Mouse (Mus musculus): ENCODE measurements around the gene Senp5. TPM values are rescaled to one million over a fixed set of nuclear protein-coding genes. Genes with fewer than 3 reads are reported as not detected.
A peak's percentile ranks its signal among the peaks of the same experiment; 100 is the strongest.
"Not testable (repeated sequence)": the region's sequence is repeated elsewhere in the genome, so short reads cannot be mapped to it uniquely, and the experiment has no call there.

The Senp5 gene
- polyA plus RNA-seq, 1 experiment from 2014 or later: 16.1 TPM

- no peak overlapping the region for H3K4me3 ChIP-seq (replicated peaks)
- no peaks in the 10 kb centered on the region for H3K27me3 ChIP-seq
- no peak for ATAC-seq (replicated peaks; ENCODE audit: low FRiP score)
- no peak overlapping the region for H3K9ac ChIP-seq
- no peaks in the 10 kb centered on the region for H3K4me1 ChIP-seq
- H3K4me2 ChIP-seq: no peak overlapping the region
- no peaks in the 10 kb centered on the region for H3K9me3 ChIP-seq (replicated peaks)
- 92% methylated on average over 3 of the region's 3 CpGs for WGBS
- peaks cover 69% of the 10 kb centered on the region for H3K36me3 ChIP-seq
- H3K27ac ChIP-seq: no peak overlapping the region
Measured at GRCm38 (mm10) chr16:31979501-31979900, 23.6 kb downstream of the Senp5 start.

GRCm38 (mm10) chr16:31975258-31975657 is 27.8 kb downstream of the Senp5 start:
- Histone ChIP-seq H3K27me3 (no peaks in the 10 kb centered on the region), H3K9ac (no peak overlapping the region), H3K4me1 (no peaks in the 10 kb centered on the region), H3K9me3 (replicated peaks) (no peaks in the 10 kb centered on the region), H3K36me3 (peaks cover 75% of the 10 kb centered on the region), H3K4me2 (no peak overlapping the region), H3K27ac (no peak overlapping the region), H3K4me3 (replicated peaks) (no peak overlapping the region)
- 89% methylated on average over 4 of the region's 4 CpGs for WGBS
- ATAC-seq (replicated peaks; ENCODE audit: low FRiP score): no peak

GRCm38 (mm10) chr16:31963224-31963623 is 39.9 kb downstream of the Senp5 start:
- Histone ChIP-seq H3K9ac (no peak overlapping the region), H3K36me3 (peaks cover 88% of the 10 kb centered on the region)
- WGBS: 93% methylated on average over 7 of the region's 7 CpGs

GRCm38 (mm10) chr16:31948345-31948774 is 54.7 kb downstream of the Senp5 start, which contains the start of the genes 0610012G03Rik and Ncbp2:
Gene 0610012G03Rik (minus strand): TSS chr16:31948494.
Gene Ncbp2 (plus strand): TSS chr16:31948513.
- peak within 1 kb of the TSS; percentile 75 for H3K4me2 ChIP-seq
- no peaks in the 10 kb centered on the region for H3K27me3 ChIP-seq
- peak within 1 kb of the TSS; percentile 96 for H3K4me3 ChIP-seq (replicated peaks)
- under 1% methylated on average over 55 of the region's 55 CpGs for WGBS
- no peaks in the 10 kb centered on the region for H3K9me3 ChIP-seq (replicated peaks)
- H3K36me3 ChIP-seq: peaks cover 28% of the 10 kb centered on the region
- H3K4me1 ChIP-seq: peaks cover 32% of the 10 kb centered on the region
- H3K27ac ChIP-seq: peak within 1 kb of the TSS; percentile 93
- ATAC-seq (replicated peaks; ENCODE audit: low FRiP score): peak; percentile 93
- peak within 1 kb of the TSS; percentile 93 for H3K9ac ChIP-seq

More at GRCm38 (mm10) chr16:31963224-31963623, 39.9 kb downstream of the Senp5 start:
- ATAC-seq (replicated peaks; ENCODE audit: low FRiP score): no peak
- Histone ChIP-seq H3K4me2 (no peak overlapping the region), H3K4me1 (no peaks in the 10 kb centered on the region), H3K27me3 (no peaks in the 10 kb centered on the region), H3K27ac (no peak overlapping the region), H3K9me3 (replicated peaks) (no peaks in the 10 kb centered on the region), H3K4me3 (replicated peaks) (no peak overlapping the region)

- Histone ChIP-seq H3K27ac (peak overlapping the region; percentile 93), H3K4me3 (replicated peaks) (peak overlapping the region; percentile 96), H3K4me2 (peak overlapping the region; percentile 75), H3K9me3 (replicated peaks) (no peaks in the 10 kb centered on the region), H3K9ac (peak overlapping the region; percentile 93), H3K36me3 (peaks cover 28% of the 10 kb centered on the region), H3K4me1 (peaks cover 32% of the 10 kb centered on the region), H3K27me3 (no peaks in the 10 kb centered on the region)
- under 1% methylated on average over 38 of the region's 38 CpGs for WGBS
- ATAC-seq (replicated peaks; ENCODE audit: low FRiP score): peak; percentile 64; the same call in 1 of the 2 replicates
Measured at GRCm38 (mm10) chr16:31947901-31948316, 55.2 kb downstream of the Senp5 start.

GRCm38 (mm10) chr16:31947333-31947732 is 55.8 kb downstream of the Senp5 start:
- peak overlapping the region; percentile 75 for H3K4me2 ChIP-seq
- H3K27ac ChIP-seq: 0 out of 2 replicates have a peak overlapping the region, but pooled peaks have one; percentile 93
- ATAC-seq (replicated peaks; ENCODE audit: low FRiP score): no peak
- H3K36me3 ChIP-seq: peaks cover 24% of the 10 kb centered on the region
- H3K9me3 ChIP-seq (replicated peaks): no peaks in the 10 kb centered on the region
- peak overlapping the region; percentile 96 for H3K4me3 ChIP-seq (replicated peaks)
- 29% methylated on average over 8 of the region's 8 CpGs for WGBS
- H3K9ac ChIP-seq: peak overlapping the region; percentile 93
- H3K4me1 ChIP-seq: peaks cover 32% of the 10 kb centered on the region
- no peaks in the 10 kb centered on the region for H3K27me3 ChIP-seq

- H3K4me3 ChIP-seq (replicated peaks); H3K27ac ChIP-seq; H3K4me2 ChIP-seq; H3K9ac ChIP-seq; H3K9me3 ChIP-seq (replicated peaks); H3K27me3 ChIP-seq; ATAC-seq (replicated peaks; ENCODE audit: low FRiP score): not testable (repeated sequence)
- Histone ChIP-seq H3K4me1 (peaks cover 32% of the 10 kb centered on the region), H3K36me3 (peaks cover 13% of the 10 kb centered on the region)
- 89% methylated on average over 6 of the region's 6 CpGs for WGBS
Measured at GRCm38 (mm10) chr16:31945986-31946385, 57.1 kb downstream of the Senp5 start.

GRCm38 (mm10) chr16:31945372-31945771 is 57.7 kb downstream of the Senp5 start:
- no peak overlapping the region for H3K9ac ChIP-seq
- H3K4me2 ChIP-seq: no peak overlapping the region
- no peak for ATAC-seq (replicated peaks; ENCODE audit: low FRiP score)
- 88% methylated on average over 6 of the region's 6 CpGs for WGBS
- H3K4me3 ChIP-seq (replicated peaks): no peak overlapping the region
- no peak overlapping the region for H3K27ac ChIP-seq
- peaks cover 32% of the 10 kb centered on the region for H3K4me1 ChIP-seq
- H3K9me3 ChIP-seq (replicated peaks): no peaks in the 10 kb centered on the region
- 0 out of 2 replicates have a peak, but pooled peaks cover 8% of the 10 kb centered on the region for H3K36me3 ChIP-seq
- no peaks in the 10 kb centered on the region for H3K27me3 ChIP-seq

- no peaks in the 10 kb centered on the region for H3K27me3 ChIP-seq
- H3K36me3 ChIP-seq: 0 out of 2 replicates have a peak, but pooled peaks cover 8% of the 10 kb centered on the region
- ATAC-seq (replicated peaks; ENCODE audit: low FRiP score): no peak
- H3K9me3 ChIP-seq (replicated peaks): no peaks in the 10 kb centered on the region
- no peak overlapping the region for H3K4me3 ChIP-seq (replicated peaks)
- 90% methylated on average over 12 of the region's 12 CpGs for WGBS
- no peak overlapping the region for H3K4me2 ChIP-seq
- no peak overlapping the region for H3K27ac ChIP-seq
- no peak overlapping the region for H3K9ac ChIP-seq
- peaks cover 32% of the 10 kb centered on the region for H3K4me1 ChIP-seq
Measured at GRCm38 (mm10) chr16:31944698-31945255, 58.3 kb downstream of the Senp5 start.

GRCm38 (mm10) chr16:31943980-31944379 is 59.1 kb downstream of the Senp5 start:
- Histone ChIP-seq H3K4me3 (replicated peaks) (no peak overlapping the region), H3K27ac (no peak overlapping the region), H3K9me3 (replicated peaks) (no peaks in the 10 kb centered on the region), H3K9ac (no peak overlapping the region), H3K4me2 (no peak overlapping the region), H3K4me1 (peaks cover 25% of the 10 kb centered on the region), H3K36me3 (0 out of 2 replicates have a peak, but pooled peaks cover 8% of the 10 kb centered on the region), H3K27me3 (no peaks in the 10 kb centered on the region)
- 3% methylated on average over 10 of the region's 10 CpGs for WGBS
- ATAC-seq (replicated peaks; ENCODE audit: low FRiP score): 0 out of 2 replicates have a peak, but pooled peaks have one; percentile 42

GRCm38 (mm10) chr16:31940586-31940985 is 62.5 kb downstream of the Senp5 start:
- H3K27ac ChIP-seq: no peak overlapping the region
- H3K4me3 ChIP-seq (replicated peaks): no peak overlapping the region
- H3K27me3 ChIP-seq: peaks cover 13% of the 10 kb centered on the region
- no peak overlapping the region for H3K4me2 ChIP-seq
- H3K9me3 ChIP-seq (replicated peaks): no peaks in the 10 kb centered on the region
- no peak for ATAC-seq (replicated peaks; ENCODE audit: low FRiP score)
- H3K4me1 ChIP-seq: peaks cover 12% of the 10 kb centered on the region
- 62% methylated on average over 2 of the region's 2 CpGs for WGBS
- H3K36me3 ChIP-seq: 0 out of 2 replicates have a peak, but pooled peaks cover 8% of the 10 kb centered on the region
- H3K9ac ChIP-seq: no peak overlapping the region

GRCm38 (mm10) chr16:31938856-31939255 is 64.2 kb downstream of the Senp5 start:
- Histone ChIP-seq H3K27me3 (peaks cover 30% of the 10 kb centered on the region), H3K4me2 (no peak overlapping the region), H3K4me1 (peaks cover 19% of the 10 kb centered on the region), H3K4me3 (replicated peaks) (no peak overlapping the region), H3K9ac (no peak overlapping the region), H3K9me3 (replicated peaks) (no peaks in the 10 kb centered on the region), H3K36me3 (no peaks in the 10 kb centered on the region), H3K27ac (no peak overlapping the region)
- 69% methylated on average over 6 of the region's 6 CpGs for WGBS
- ATAC-seq (replicated peaks; ENCODE audit: low FRiP score): no peak

All from kidney, embryonic 15.5 days (tissue).